Mouse (Mus musculus): ENCODE measurements at regions not wholly inside any gene's neighbourhood (a gene's known extent, or its start where the extent isn't known, plus 50 kb on each side); places are given as distances from the start of the nearest gene placed in this dataset.

GRCm38 (mm10) chr1:59403831-59404547 lies 78.2 kb upstream of the Fzd7 start:
- Histone ChIP-seq H3K36me3 (no peaks in the 10 kb centered on the region), H3K4me3 (no peak overlapping the region)

GRCm38 (mm10) chr1:59405370-59405769 lies 76.9 kb upstream of the Fzd7 start:
- Histone ChIP-seq H3K4me1 (replicated peaks) (peaks cover 8% of the 10 kb centered on the region; the same call in 1 of the 2 replicates), H3K9ac (no peak overlapping the region), H3K27ac (replicated peaks) (no peak overlapping the region), H3K4me2 (no peak overlapping the region), H3K27me3 (no peaks in the 10 kb centered on the region), H3K9me3 (no peaks in the 10 kb centered on the region), H3K36me3 (no peaks in the 10 kb centered on the region), H3K4me3 (no peak overlapping the region)
- WGBS: 79% methylated on average over 8 of the region's 8 CpGs
- ATAC-seq (ENCODE audit: low read depth): no peak

More at GRCm38 (mm10) chr1:59403831-59404547, 78.2 kb upstream of the Fzd7 start:
- Histone ChIP-seq H3K9me3 (no peaks in the 10 kb centered on the region), H3K27ac (replicated peaks) (no peak overlapping the region), H3K4me2 (no peak overlapping the region), H3K27me3 (no peaks in the 10 kb centered on the region), H3K9ac (no peak overlapping the region), H3K4me1 (replicated peaks) (0 out of 2 replicates have a peak, but pooled peaks cover 8% of the 10 kb centered on the region)
- WGBS: 90% methylated on average over 9 of the region's 9 CpGs
- ATAC-seq (ENCODE audit: low read depth): no peak

- Histone ChIP-seq H3K36me3 (no peaks in the 10 kb centered on the region), H3K9me3 (no peaks in the 10 kb centered on the region), H3K9ac (no peak overlapping the region), H3K4me3 (no peak overlapping the region), H3K4me1 (replicated peaks) (peaks cover 8% of the 10 kb centered on the region; the same call in 1 of the 2 replicates), H3K27ac (replicated peaks) (no peak overlapping the region), H3K4me2 (no peak overlapping the region), H3K27me3 (no peaks in the 10 kb centered on the region)
- 14% methylated on average over 6 of the region's 6 CpGs for WGBS
- ATAC-seq (ENCODE audit: low read depth): no peak
Measured at GRCm38 (mm10) chr1:59406741-59407306, 75.4 kb upstream of the Fzd7 start.

GRCm38 (mm10) chr1:59409585-59410160 lies 72.6 kb upstream of the Fzd7 start:
- H3K4me3 ChIP-seq: no peak overlapping the region
- H3K9me3 ChIP-seq: no peaks in the 10 kb centered on the region
- WGBS: 50% methylated on average over 8 of the region's 8 CpGs
- peaks cover 14% of the 10 kb centered on the region for H3K4me1 ChIP-seq (replicated peaks)
- no peak overlapping the region for H3K27ac ChIP-seq (replicated peaks)
- no peak for ATAC-seq (ENCODE audit: low read depth)
- no peaks in the 10 kb centered on the region for H3K27me3 ChIP-seq
- H3K4me2 ChIP-seq: no peak overlapping the region
- H3K9ac ChIP-seq: no peak overlapping the region
- H3K36me3 ChIP-seq: no peaks in the 10 kb centered on the region

- WGBS: 91% methylated on average over 8 of the region's 8 CpGs
- Histone ChIP-seq H3K9ac (no peak overlapping the region), H3K4me1 (replicated peaks) (peaks cover 23% of the 10 kb centered on the region), H3K36me3 (no peaks in the 10 kb centered on the region), H3K4me2 (no peak overlapping the region), H3K9me3 (no peaks in the 10 kb centered on the region), H3K27ac (replicated peaks) (no peak overlapping the region), H3K4me3 (no peak overlapping the region), H3K27me3 (no peaks in the 10 kb centered on the region)
- no peak for ATAC-seq (ENCODE audit: low read depth)
Measured at GRCm38 (mm10) chr1:59413264-59413663, 69.0 kb upstream of the Fzd7 start.

- Histone ChIP-seq H3K9me3 (no peaks in the 10 kb centered on the region), H3K4me2 (no peak overlapping the region), H3K36me3 (no peaks in the 10 kb centered on the region), H3K27ac (replicated peaks) (peak overlapping the region; percentile 46), H3K27me3 (no peaks in the 10 kb centered on the region), H3K4me3 (no peak overlapping the region), H3K9ac (no peak overlapping the region), H3K4me1 (replicated peaks) (peaks cover 21% of the 10 kb centered on the region)
- ATAC-seq (ENCODE audit: low read depth): peak; percentile 82; the same call in 1 of the 2 replicates
- WGBS: 17% methylated on average over 13 of the region's 13 CpGs
Measured at GRCm38 (mm10) chr1:59414401-59415210, 67.6 kb upstream of the Fzd7 start.

GRCm38 (mm10) chr1:59415733-59416312 lies 66.4 kb upstream of the Fzd7 start:
- no peak overlapping the region for H3K4me2 ChIP-seq
- WGBS: 72% methylated on average over 11 of the region's 11 CpGs
- H3K9ac ChIP-seq: no peak overlapping the region
- no peaks in the 10 kb centered on the region for H3K9me3 ChIP-seq
- H3K27me3 ChIP-seq: no peaks in the 10 kb centered on the region
- peak overlapping the region; percentile 46; the same call in 1 of the 2 replicates for H3K27ac ChIP-seq (replicated peaks)
- no peak for ATAC-seq (ENCODE audit: low read depth)
- peaks cover 18% of the 10 kb centered on the region for H3K4me1 ChIP-seq (replicated peaks)
- no peak overlapping the region for H3K4me3 ChIP-seq
- H3K36me3 ChIP-seq: no peaks in the 10 kb centered on the region

GRCm38 (mm10) chr1:59417317-59417716 lies 64.9 kb upstream of the Fzd7 start:
- Histone ChIP-seq H3K36me3 (no peaks in the 10 kb centered on the region), H3K27ac (replicated peaks) (no peak overlapping the region), H3K4me1 (replicated peaks) (peaks cover 23% of the 10 kb centered on the region), H3K4me3 (no peak overlapping the region), H3K9me3 (no peaks in the 10 kb centered on the region), H3K9ac (no peak overlapping the region), H3K4me2 (no peak overlapping the region), H3K27me3 (no peaks in the 10 kb centered on the region)
- 62% methylated on average over 1 of the region's 1 CpGs for WGBS
- no peak for ATAC-seq (ENCODE audit: low read depth)

GRCm38 (mm10) chr1:59417962-59418361 lies 64.3 kb upstream of the Fzd7 start:
- Histone ChIP-seq H3K36me3 (no peaks in the 10 kb centered on the region), H3K4me3 (no peak overlapping the region), H3K4me2 (no peak overlapping the region), H3K9ac (no peak overlapping the region), H3K9me3 (no peaks in the 10 kb centered on the region), H3K27me3 (no peaks in the 10 kb centered on the region), H3K27ac (replicated peaks) (no peak overlapping the region), H3K4me1 (replicated peaks) (peaks cover 30% of the 10 kb centered on the region)
- no peak for ATAC-seq (ENCODE audit: low read depth)
- WGBS: 58% methylated on average over 3 of the region's 3 CpGs

GRCm38 (mm10) chr1:59418748-59419147 lies 63.5 kb upstream of the Fzd7 start:
- peaks cover 37% of the 10 kb centered on the region for H3K4me1 ChIP-seq (replicated peaks)
- no peaks in the 10 kb centered on the region for H3K9me3 ChIP-seq
- no peak overlapping the region for H3K27ac ChIP-seq (replicated peaks)
- H3K4me3 ChIP-seq: no peak overlapping the region
- H3K27me3 ChIP-seq: no peaks in the 10 kb centered on the region
- H3K9ac ChIP-seq: no peak overlapping the region
- 89% methylated on average over 9 of the region's 9 CpGs for WGBS
- no peak overlapping the region for H3K4me2 ChIP-seq
- ATAC-seq (ENCODE audit: low read depth): no peak
- no peaks in the 10 kb centered on the region for H3K36me3 ChIP-seq

GRCm38 (mm10) chr1:59422981-59423941 lies 59.0 kb upstream of the Fzd7 start:
- peak; percentile 78 for ATAC-seq (ENCODE audit: low read depth)
- H3K4me3 ChIP-seq: no peak overlapping the region
- no peaks in the 10 kb centered on the region for H3K36me3 ChIP-seq
- H3K9me3 ChIP-seq: no peaks in the 10 kb centered on the region
- peaks cover 19% of the 10 kb centered on the region for H3K4me1 ChIP-seq (replicated peaks)
- H3K4me2 ChIP-seq: peak overlapping the region; percentile 18; the same call in 1 of the 2 replicates
- no peak overlapping the region for H3K9ac ChIP-seq
- peak overlapping the region; percentile 33; the same call in 1 of the 2 replicates for H3K27ac ChIP-seq (replicated peaks)
- H3K27me3 ChIP-seq: no peaks in the 10 kb centered on the region
- WGBS: 14% methylated on average over 19 of the region's 19 CpGs
